Comparison of ENCODE assay signal across 19 mouse cellular contexts in the genomic region with DNA sequence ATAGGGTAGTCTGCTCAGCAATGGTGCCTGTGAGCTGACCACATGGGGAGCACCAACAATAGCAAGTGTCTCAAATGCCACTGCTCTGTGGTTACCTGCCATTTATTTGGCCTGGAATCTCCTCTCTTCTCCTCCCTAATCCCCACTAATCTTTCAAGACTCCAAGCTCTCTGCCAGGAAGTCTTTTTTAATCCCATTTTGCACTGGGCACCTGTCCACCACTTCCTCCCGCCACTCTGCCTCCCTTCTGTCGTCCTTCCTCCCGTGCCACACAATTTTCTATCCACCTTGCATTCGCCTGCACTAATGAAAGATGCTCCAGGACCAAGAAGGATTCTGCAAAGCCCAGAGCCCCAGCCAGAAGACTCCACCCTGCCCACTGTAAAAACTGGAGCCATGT.
A peak's percentile ranks its signal among the peaks of the same experiment; 100 is the strongest.
DNase-seq lines count a peak whose midpoint lies in the region; ATAC-seq lines count a peak whose summit lies in the region.
"Had no signal": no experiment of that assay in that cellular context is flagged by ENCODE, and none has a peak within 500 bp of the region (broad histone marks: within the 10 kb centered on the region; RNA-seq: fewer than 3 reads in every experiment).

No protein-coding gene starts in this region.

- no peaks in the 10 kb centered on the region for H3K9me3 ChIP-seq in intestine, embryonic 14.5 days (ENCODE audit: control insufficient read depth, low read length)
- no peaks in the 10 kb centered on the region for H3K9me3 ChIP-seq in intestine, embryonic 16.5 days (ENCODE audit: control insufficient read depth, low read length)
- H3K9me3 ChIP-seq: forebrain, embryonic 10.5 days; heart, embryonic 13.5 days; hindbrain, embryonic 15.5 days; limb, embryonic 12.5 days; liver, embryonic 13.5 days; midbrain, embryonic 12.5 days; neural tube, embryonic 12.5 days had no signal

- ATAC-seq in intestine, embryonic 14.5 days (replicated peaks; ENCODE audit: low FRiP score, low TSS enrichment, low read depth): no peak
- no peak for ATAC-seq in intestine, embryonic 16.5 days
- ATAC-seq: forebrain, postnatal 0 days had no signal

- DNase-seq in intestine, embryonic 14.5 days (ENCODE audit: low spot score): peak; percentile 38
- DNase-seq in spleen, postnatal 4 days (ENCODE audit: low spot score in 2 of 2): peak; percentile 3 to 46
- no peak for DNase-seq in spleen, postnatal 36 days (ENCODE audit: low spot score in 2 of 2)
- DNase-seq in cerebellum, adult 9-11 months: peak; percentile 68
- DNase-seq in T-cell, adult 2 months (ENCODE audit: low spot score): no peak
- no peak for DNase-seq in layer of hippocampus, adult 8-10 months (ENCODE audit: low spot score in 2 of 2)
- DNase-seq: forebrain, postnatal 0 days; gastrocnemius, adult 2 months; kidney, adult 11 months; liver, embryonic 13.5 days; thymus, adult 2 months had no signal

- no peak overlapping the region for H3K4me2 ChIP-seq in intestine, embryonic 14.5 days (ENCODE audit: low read length)
- H3K4me2 ChIP-seq in intestine, embryonic 16.5 days (ENCODE audit: low read depth, low read length): no peak overlapping the region
- H3K4me2 ChIP-seq: heart, embryonic 13.5 days; hindbrain, embryonic 15.5 days; limb, embryonic 12.5 days; liver, embryonic 13.5 days; midbrain, embryonic 12.5 days; neural tube, embryonic 12.5 days had no signal

- H3K27me3 ChIP-seq in intestine, embryonic 14.5 days (replicated peaks; ENCODE audit: control insufficient read depth, insufficient read depth, low read length): no peaks in the 10 kb centered on the region
- H3K27me3 ChIP-seq in intestine, embryonic 16.5 days (replicated peaks; ENCODE audit: control insufficient read depth, insufficient read depth, low read length): no peaks in the 10 kb centered on the region
- H3K27me3 ChIP-seq: heart, embryonic 13.5 days; hindbrain, embryonic 15.5 days; limb, embryonic 12.5 days; liver, embryonic 13.5 days; midbrain, embryonic 12.5 days; neural tube, embryonic 12.5 days had no signal

- H3K36me3 ChIP-seq in intestine, embryonic 14.5 days (ENCODE audit: control insufficient read depth, insufficient read depth, low read length): no peaks in the 10 kb centered on the region
- H3K36me3 ChIP-seq in intestine, embryonic 16.5 days (ENCODE audit: control insufficient read depth, insufficient read depth, low read length): no peaks in the 10 kb centered on the region
- H3K36me3 ChIP-seq: forebrain, embryonic 10.5 days; heart, embryonic 13.5 days; hindbrain, embryonic 15.5 days; limb, embryonic 12.5 days; liver, embryonic 13.5 days; midbrain, embryonic 12.5 days; neural tube, embryonic 12.5 days had no signal

- H3K4me3 ChIP-seq in intestine, embryonic 14.5 days (ENCODE audit: low read depth, low read length): no peak overlapping the region
- H3K4me3 ChIP-seq in intestine, embryonic 16.5 days (ENCODE audit: low read length): no peak overlapping the region
- H3K4me3 ChIP-seq: forebrain, embryonic 10.5 days; gastrocnemius, adult 2 months; heart, embryonic 13.5 days; hindbrain, embryonic 15.5 days; left cerebral cortex, adult 2 months; limb, embryonic 12.5 days; liver, embryonic 13.5 days; midbrain, embryonic 12.5 days; neural tube, embryonic 12.5 days had no signal

- no peak overlapping the region for H3K9ac ChIP-seq in intestine, embryonic 14.5 days (ENCODE audit: low read length)
- no peak overlapping the region for H3K9ac ChIP-seq in intestine, embryonic 16.5 days (ENCODE audit: low read depth, low read length)
- H3K9ac ChIP-seq: forebrain, postnatal 0 days; heart, embryonic 13.5 days; hindbrain, embryonic 15.5 days; limb, embryonic 12.5 days; liver, embryonic 13.5 days; midbrain, embryonic 12.5 days; neural tube, embryonic 12.5 days had no signal

- H3K27ac ChIP-seq in intestine, embryonic 14.5 days (ENCODE audit: low read depth): no peak overlapping the region
- H3K27ac ChIP-seq in intestine, embryonic 16.5 days (ENCODE audit: low read length): no peak overlapping the region
- H3K27ac ChIP-seq: forebrain, embryonic 10.5 days; gastrocnemius, adult 2 months; heart, embryonic 13.5 days; hindbrain, embryonic 15.5 days; left cerebral cortex, adult 2 months; limb, embryonic 12.5 days; liver, embryonic 13.5 days; midbrain, embryonic 12.5 days; neural tube, embryonic 12.5 days had no signal

- WGBS in intestine, embryonic 14.5 days: 73% methylated on average over 4 of the region's 4 CpGs
- 55% methylated on average over 4 of the region's 4 CpGs for WGBS in intestine, embryonic 16.5 days

- H3K4me1 ChIP-seq in intestine, embryonic 14.5 days (replicated peaks; ENCODE audit: control insufficient read depth, insufficient read depth, low read length): no peaks in the 10 kb centered on the region
- H3K4me1 ChIP-seq in intestine, embryonic 16.5 days (ENCODE audit: control insufficient read depth, insufficient read depth, low read length): no peaks in the 10 kb centered on the region
- H3K4me1 ChIP-seq: forebrain, embryonic 10.5 days; heart, embryonic 13.5 days; limb, embryonic 12.5 days; liver, embryonic 13.5 days; midbrain, embryonic 12.5 days; neural tube, embryonic 12.5 days had no signal

Comparison
In these comparisons a context has a peak if more than half of its experiments do, and no peak if none do; other contexts are left out.
1. DNase-seq: peak in intestine, embryonic 14.5 days (single experiment), spleen, postnatal 4 days (2 of 2) and cerebellum, adult 9-11 months (single experiment); none in spleen, postnatal 36 days (0 of 2), T-cell, adult 2 months (single experiment) and layer of hippocampus, adult 8-10 months (0 of 2).